Mouse (Mus musculus): Measurements from ENCODE around the gene Itgb2.

DNA sequence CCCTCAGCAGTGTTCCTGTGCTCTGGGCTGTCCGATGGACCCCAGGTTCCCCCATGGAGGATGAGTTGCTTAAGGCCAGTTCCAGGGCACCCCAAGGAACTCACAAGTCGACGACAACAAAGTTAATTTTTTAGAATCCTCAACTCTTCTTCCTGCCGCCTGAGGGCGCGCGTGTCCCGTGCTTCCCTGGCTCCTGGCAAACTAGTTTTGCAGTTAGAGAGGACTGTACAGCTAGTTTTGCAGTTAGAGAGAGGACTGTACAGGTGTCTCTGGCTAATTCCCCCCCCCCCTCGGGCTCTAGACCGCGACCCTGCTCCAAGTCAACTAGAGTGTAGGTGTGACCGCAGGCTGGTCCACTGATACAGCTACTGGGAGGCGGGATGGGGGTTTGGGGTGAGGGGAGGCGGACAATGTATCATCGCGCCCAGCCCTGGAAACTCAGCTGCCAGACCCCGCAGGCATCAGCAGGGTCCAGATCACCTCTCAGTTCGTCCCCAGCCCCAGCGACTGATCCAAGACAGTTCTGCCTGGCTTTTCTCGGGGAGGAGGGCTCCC is 12.9 kb upstream of the Itgb2 start:
- TF ChIP-seq CTCF (IDR thresholded peaks at IDR 0.05; ENCODE audit: low read depth), result peak; percentile 96
- TF ChIP-seq EP300 (IDR thresholded peaks at IDR 0.05; ENCODE audit: low read depth), result no peak
